Mouse (Mus musculus) yolk sac, embryonic 10.5 days (tissue): ENCODE results near the gene Pigc.
A peak's percentile ranks its signal among the peaks of the same experiment; 100 is the strongest.

ENCODE experiments used
- DNase-seq: peaks from one replicate; pipeline ENCODE4 v3.0.0-alpha.2; 2017; ENCODE audit warnings: low spot score

Gene Pigc

GRCm38 (mm10) chr1:162008631-162009067, 39.7 kb downstream of the Pigc start:
- no peak for DNase-seq

GRCm38 (mm10) chr1:162009086-162009485, 40.1 kb downstream of the Pigc start:
- DNase-seq: no peak

- no peak for DNase-seq
Measured at GRCm38 (mm10) chr1:162011523-162012245, 42.7 kb downstream of the Pigc start.

GRCm38 (mm10) chr1:162013561-162013960, 44.6 kb downstream of the Pigc start:
- DNase-seq: no peak

GRCm38 (mm10) chr1:162015247-162015862, 46.4 kb downstream of the Pigc start:
- DNase-seq: no peak

- peak; percentile 39 for DNase-seq
Measured at GRCm38 (mm10) chr1:162016982-162017381, 48.0 kb downstream of the Pigc start.

GRCm38 (mm10) chr1:162017975-162018600, 49.1 kb downstream of the Pigc start:
- DNase-seq: no peak

GRCm38 (mm10) chr1:162018601-162018977, 49.6 kb downstream of the Pigc start:
- DNase-seq: no peak

GRCm38 (mm10) chr1:162020303-162020731, 51.3 kb downstream of the Pigc start:
- no peak for DNase-seq

GRCm38 (mm10) chr1:162020766-162021165, 51.8 kb downstream of the Pigc start:
- no peak for DNase-seq
